Mouse (Mus musculus): ENCODE results near the gene 1110017D15Rik. TPM values are rescaled to one million over a fixed set of nuclear protein-coding genes. Genes with fewer than 3 reads are reported as not detected.

Gene 1110017D15Rik
- polyA plus RNA-seq (2015; fragmentation: Nextera tagmentation; extraction: Ambion mirVana): 0.37 and 0.57 TPM in 2 replicates

DNA sequence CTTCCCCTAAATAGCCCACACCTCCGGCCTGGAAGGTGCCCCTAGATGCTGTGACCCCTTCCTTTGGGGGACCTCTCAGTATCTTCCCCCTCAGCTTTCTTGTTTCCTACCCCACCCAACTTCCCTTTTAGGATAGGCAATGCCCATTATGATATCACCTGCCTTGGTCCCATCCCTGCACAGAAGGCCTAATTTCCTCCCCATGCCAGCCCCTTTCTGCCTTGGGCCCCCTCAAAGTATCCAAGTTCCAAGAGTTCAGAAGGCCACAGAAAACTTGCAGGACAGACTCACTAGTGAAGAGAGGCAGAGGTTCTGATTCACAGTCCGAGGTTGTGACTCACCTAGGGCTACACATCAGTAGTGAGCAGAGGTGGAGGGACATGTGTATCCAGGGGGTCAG, at the start of gene 1110017D15Rik:
1110017D15Rik (minus strand) TSS at position 101 of the 400 bp plus-strand sequence.
- Histone ChIP-seq H3K9me3 (ENCODE audit: low read length) (no peaks in the 10 kb centered on the region), H3K36me3 (ENCODE audit: insufficient read depth, low read length) (no peaks in the 10 kb centered on the region), H3K4me1 (ENCODE audit: insufficient read depth, low read length) (peaks cover 3% of the 10 kb centered on the region; the same call in 1 of the 2 replicates), H3K4me3 (ENCODE audit: low read length) (no peak within 1 kb of the TSS), H3K4me2 (replicated peaks; ENCODE audit: low read depth, low read length) (no peak within 1 kb of the TSS), H3K9ac (replicated peaks; ENCODE audit: low read length) (no peak within 1 kb of the TSS), H3K27me3 (ENCODE audit: insufficient read depth, low read length) (peaks cover 4% of the 10 kb centered on the region), H3K27ac (ENCODE audit: low read length) (no peak within 1 kb of the TSS)
- WGBS: 88% methylated on average over 2 of the region's 2 CpGs
- no peak for ATAC-seq (ENCODE audit: low FRiP score, low TSS enrichment)

DNA sequence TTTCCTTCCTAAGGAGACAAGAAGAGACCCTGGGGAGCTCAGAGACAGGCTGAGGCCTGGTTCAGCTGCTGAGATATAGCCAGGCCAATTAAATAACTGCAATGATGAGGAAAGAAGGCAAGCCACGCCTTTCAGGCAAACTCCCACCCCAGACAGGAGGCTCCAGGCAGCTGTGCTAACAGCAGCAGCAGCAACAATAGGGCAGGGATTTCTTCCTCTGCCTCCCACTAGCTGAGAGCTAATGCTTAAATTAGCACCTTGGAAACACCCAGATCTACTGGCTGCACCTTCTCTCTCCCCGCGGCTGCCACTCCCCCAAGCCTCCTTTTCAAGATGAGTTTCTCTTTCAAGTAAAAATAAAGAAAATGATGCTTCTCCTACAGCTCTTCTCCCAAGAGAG, 49.0 kb upstream of the 1110017D15Rik start:
- H3K9ac ChIP-seq (replicated peaks; ENCODE audit: low read length): no peak overlapping the region
- H3K27ac ChIP-seq (ENCODE audit: low read length): no peak overlapping the region
- no peak for ATAC-seq (ENCODE audit: low FRiP score, low TSS enrichment)
- H3K4me2 ChIP-seq (replicated peaks; ENCODE audit: low read depth, low read length): no peak overlapping the region
- peaks cover 25% of the 10 kb centered on the region for H3K4me1 ChIP-seq (ENCODE audit: insufficient read depth, low read length)
- H3K36me3 ChIP-seq (ENCODE audit: insufficient read depth, low read length): no peaks in the 10 kb centered on the region
- 6% methylated on average over 3 of the region's 3 CpGs for WGBS
- H3K27me3 ChIP-seq (ENCODE audit: insufficient read depth, low read length): peaks cover 9% of the 10 kb centered on the region; the same call in 1 of the 2 replicates
- H3K4me3 ChIP-seq (ENCODE audit: low read length): no peak overlapping the region
- H3K9me3 ChIP-seq (ENCODE audit: low read length): no peaks in the 10 kb centered on the region

DNA sequence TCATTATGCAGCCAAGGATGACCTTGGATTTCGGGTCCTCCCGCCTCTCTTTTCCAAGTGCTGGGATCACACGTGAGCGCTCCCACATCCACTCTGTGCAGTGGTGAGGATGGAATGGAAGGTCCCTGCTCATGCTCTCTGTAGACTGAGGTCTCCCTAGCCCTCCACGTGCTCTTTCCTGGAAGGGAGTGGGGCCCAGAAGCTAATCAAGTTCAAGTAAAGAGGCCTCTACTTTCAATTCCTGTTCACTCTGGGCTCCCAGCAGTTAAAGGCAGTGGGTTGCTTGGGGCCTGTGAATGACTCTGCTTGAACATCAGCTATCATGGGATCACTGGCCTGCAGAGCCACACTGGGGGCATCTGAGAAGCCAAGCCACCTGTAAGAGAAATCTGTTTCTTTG, 46.2 kb upstream of the 1110017D15Rik start:
- Histone ChIP-seq H3K9ac (replicated peaks; ENCODE audit: low read length) (no peak overlapping the region), H3K4me3 (ENCODE audit: low read length) (no peak overlapping the region), H3K4me1 (ENCODE audit: insufficient read depth, low read length) (peaks cover 15% of the 10 kb centered on the region), H3K27ac (ENCODE audit: low read length) (no peak overlapping the region), H3K4me2 (replicated peaks; ENCODE audit: low read depth, low read length) (no peak overlapping the region), H3K9me3 (ENCODE audit: low read length) (no peaks in the 10 kb centered on the region), H3K36me3 (ENCODE audit: insufficient read depth, low read length) (no peaks in the 10 kb centered on the region), H3K27me3 (ENCODE audit: insufficient read depth, low read length) (peaks cover 9% of the 10 kb centered on the region; the same call in 1 of the 2 replicates)
- 82% methylated on average over 5 of the region's 5 CpGs for WGBS
- ATAC-seq (ENCODE audit: low FRiP score, low TSS enrichment): no peak

DNA sequence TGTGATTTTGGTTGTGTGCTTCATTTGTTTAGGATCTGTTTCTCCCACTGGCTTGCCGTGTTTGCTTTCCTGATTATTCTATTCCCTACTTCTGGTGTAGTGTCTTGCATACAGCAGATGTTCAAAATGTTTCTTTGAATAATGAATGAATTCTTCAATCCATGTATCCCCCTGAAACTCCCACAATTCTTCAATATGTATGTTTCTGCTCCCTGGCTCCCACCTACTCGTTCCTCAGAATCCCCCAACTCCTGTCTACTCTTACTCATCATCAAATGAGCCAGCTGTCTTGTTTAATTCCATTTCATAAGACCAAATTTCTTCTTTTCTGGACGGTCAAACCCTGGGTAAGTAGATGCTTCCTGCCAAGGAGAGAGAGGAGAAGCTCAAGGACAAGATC, 40.0 kb upstream of the 1110017D15Rik start:
- peaks cover 5% of the 10 kb centered on the region; the same call in 1 of the 2 replicates for H3K4me1 ChIP-seq (ENCODE audit: insufficient read depth, low read length)
- H3K36me3 ChIP-seq (ENCODE audit: insufficient read depth, low read length): no peaks in the 10 kb centered on the region
- H3K4me2 ChIP-seq (replicated peaks; ENCODE audit: low read depth, low read length): no peak overlapping the region
- H3K27ac ChIP-seq (ENCODE audit: low read length): no peak overlapping the region
- H3K4me3 ChIP-seq (ENCODE audit: low read length): no peak overlapping the region
- 71% methylated on average over 3 of the region's 3 CpGs for WGBS
- no peaks in the 10 kb centered on the region for H3K27me3 ChIP-seq (ENCODE audit: insufficient read depth, low read length)
- no peak overlapping the region for H3K9ac ChIP-seq (replicated peaks; ENCODE audit: low read length)
- no peaks in the 10 kb centered on the region for H3K9me3 ChIP-seq (ENCODE audit: low read length)
- ATAC-seq (ENCODE audit: low FRiP score, low TSS enrichment): no peak

DNA sequence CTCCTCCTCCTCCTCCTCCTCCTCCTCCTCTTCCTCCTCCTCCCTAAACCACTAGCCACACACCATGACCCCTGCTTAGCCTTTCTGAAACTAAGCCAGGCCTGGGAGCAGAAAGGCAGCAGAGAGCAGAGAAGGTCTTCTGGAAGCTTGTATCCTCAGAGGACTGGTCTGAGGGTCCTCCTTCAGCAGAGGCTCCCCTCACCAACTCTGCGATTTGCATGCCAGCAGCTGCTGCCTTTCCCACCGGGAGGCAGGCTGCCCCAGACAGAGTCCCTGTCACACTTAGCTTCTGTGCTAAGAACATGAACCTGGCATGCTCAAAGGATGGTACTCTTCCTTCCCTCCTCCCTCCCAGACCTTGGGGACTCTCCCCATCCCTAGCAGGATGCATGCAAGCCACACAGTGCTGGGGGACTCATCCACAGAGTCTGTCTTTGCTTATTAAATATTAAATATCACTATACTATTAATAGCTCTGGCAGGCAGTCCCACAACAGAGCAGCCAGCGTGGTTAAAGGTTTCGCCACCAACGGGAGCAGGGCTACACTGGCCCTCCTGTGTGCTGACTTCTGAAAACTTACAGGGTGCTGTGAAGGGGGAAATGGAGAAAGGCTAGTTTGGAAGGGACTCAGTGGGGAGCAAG, 39.3 kb upstream of the 1110017D15Rik start:
- no peak overlapping the region for H3K4me3 ChIP-seq (ENCODE audit: low read length)
- 52% methylated on average over 5 of the region's 5 CpGs for whole genome bisulfite sequencing
- H3K4me2 ChIP-seq (replicated peaks; ENCODE audit: low read depth, low read length): no peak overlapping the region

DNA sequence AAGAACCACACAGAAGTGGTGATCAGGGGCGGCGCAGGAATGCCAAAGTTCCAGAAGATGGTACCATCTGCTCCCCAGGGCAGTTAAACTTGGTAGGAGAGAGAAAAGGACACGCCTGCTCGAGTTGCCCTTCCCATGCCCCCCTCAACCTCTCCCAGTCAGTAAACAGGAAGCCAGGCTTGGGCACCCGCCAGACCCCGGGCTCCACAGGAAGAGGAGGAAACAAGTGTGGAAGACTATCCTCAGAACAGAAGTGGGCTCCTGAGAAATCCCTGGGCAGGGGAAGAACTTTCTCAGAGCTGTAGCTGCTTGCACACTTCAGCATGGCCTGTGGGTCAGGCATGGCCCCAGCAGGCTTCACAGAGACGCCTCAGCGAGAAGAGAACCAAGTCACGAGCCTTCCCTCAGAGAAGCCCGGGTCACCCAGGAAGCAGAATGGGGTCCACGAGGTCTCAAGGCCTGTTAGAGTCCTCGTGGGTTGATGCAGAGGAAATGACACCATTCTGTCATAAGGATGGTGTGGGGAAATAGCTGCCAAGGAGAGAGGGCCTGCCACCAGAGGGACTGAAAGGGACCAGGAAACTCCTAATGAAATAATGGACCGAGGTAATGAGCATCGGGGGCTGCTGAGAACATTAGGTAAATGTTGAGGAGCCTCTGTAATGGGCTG, 38.0 kb upstream of the 1110017D15Rik start:
- WGBS: 51% methylated on average over 14 of the region's 14 CpGs
- Histone ChIP-seq H3K9me3 (ENCODE audit: low read length) (no peaks in the 10 kb centered on the region), H3K9ac (replicated peaks; ENCODE audit: low read length) (no peak overlapping the region; the same call in 1 of the 2 replicates), H3K27me3 (ENCODE audit: insufficient read depth, low read length) (no peaks in the 10 kb centered on the region), H3K4me2 (replicated peaks; ENCODE audit: low read depth, low read length) (no peak overlapping the region), H3K4me1 (ENCODE audit: insufficient read depth, low read length) (peaks cover 5% of the 10 kb centered on the region; the same call in 1 of the 2 replicates), H3K4me3 (ENCODE audit: low read length) (no peak overlapping the region), H3K36me3 (ENCODE audit: insufficient read depth, low read length) (no peaks in the 10 kb centered on the region), H3K27ac (ENCODE audit: low read length) (peak overlapping the region; percentile 81)
- 0 out of 2 replicates have a peak, but pooled peaks have one; percentile 12 for ATAC-seq (ENCODE audit: low FRiP score, low TSS enrichment)

More for the DNA sequence above, 39.3 kb upstream of the 1110017D15Rik start:
- Histone ChIP-seq H3K4me1 (ENCODE audit: insufficient read depth, low read length) (peaks cover 5% of the 10 kb centered on the region; the same call in 1 of the 2 replicates), H3K27me3 (ENCODE audit: insufficient read depth, low read length) (no peaks in the 10 kb centered on the region), H3K9me3 (ENCODE audit: low read length) (no peaks in the 10 kb centered on the region), H3K9ac (replicated peaks; ENCODE audit: low read length) (no peak overlapping the region), H3K36me3 (ENCODE audit: insufficient read depth, low read length) (no peaks in the 10 kb centered on the region), H3K27ac (ENCODE audit: low read length) (no peak overlapping the region)
- ATAC-seq (ENCODE audit: low FRiP score, low TSS enrichment): no peak

DNA sequence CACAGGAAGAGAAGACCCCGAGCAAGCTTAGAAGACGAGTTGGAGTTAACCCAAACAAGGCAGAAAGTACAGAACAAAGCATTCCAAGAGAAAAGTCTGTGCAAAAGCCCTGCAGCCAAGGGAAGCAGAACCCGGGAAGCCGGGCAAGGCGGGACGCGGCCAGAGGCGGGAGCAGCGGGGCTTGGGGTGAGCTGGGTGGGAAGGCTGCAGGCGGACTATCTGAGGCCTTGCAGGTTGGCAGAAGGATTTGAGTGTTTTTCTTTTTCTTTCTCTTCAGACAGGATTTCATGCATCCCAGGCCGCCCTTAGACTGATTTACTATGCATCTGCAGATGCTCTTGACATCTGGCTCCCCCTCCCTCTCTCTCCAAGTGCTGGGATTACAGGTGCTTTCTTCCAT, 36.0 kb upstream of the 1110017D15Rik start:
- Histone ChIP-seq H3K9ac (replicated peaks; ENCODE audit: low read length) (no peak overlapping the region), H3K4me3 (ENCODE audit: low read length) (no peak overlapping the region), H3K9me3 (ENCODE audit: low read length) (no peaks in the 10 kb centered on the region), H3K27ac (ENCODE audit: low read length) (no peak overlapping the region), H3K27me3 (ENCODE audit: insufficient read depth, low read length) (no peaks in the 10 kb centered on the region), H3K36me3 (ENCODE audit: insufficient read depth, low read length) (no peaks in the 10 kb centered on the region), H3K4me2 (replicated peaks; ENCODE audit: low read depth, low read length) (no peak overlapping the region), H3K4me1 (ENCODE audit: insufficient read depth, low read length) (peaks cover 5% of the 10 kb centered on the region; the same call in 1 of the 2 replicates)
- WGBS: 71% methylated on average over 11 of the region's 11 CpGs
- ATAC-seq (ENCODE audit: low FRiP score, low TSS enrichment): no peak

DNA sequence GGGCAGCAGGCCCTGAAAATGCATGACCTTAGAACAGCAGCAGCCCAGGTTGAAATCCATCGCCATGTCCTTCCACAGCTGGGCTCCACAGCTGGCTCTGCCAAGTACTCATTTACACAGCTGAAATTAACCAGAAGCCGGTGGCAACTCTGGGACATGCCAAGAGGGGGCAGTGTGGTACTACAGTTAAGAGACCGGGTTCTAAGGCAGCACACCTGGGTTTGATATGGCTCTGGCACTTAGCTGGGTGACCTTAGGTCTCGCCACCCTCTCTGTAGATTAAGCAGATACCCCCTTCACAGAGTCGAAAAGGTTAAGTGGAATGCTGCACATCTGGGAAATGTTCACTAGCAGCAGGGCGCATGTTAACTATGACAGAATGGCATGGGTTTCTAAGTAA, 35.4 kb upstream of the 1110017D15Rik start:
- Histone ChIP-seq H3K4me1 (ENCODE audit: insufficient read depth, low read length) (peaks cover 5% of the 10 kb centered on the region; the same call in 1 of the 2 replicates), H3K9me3 (ENCODE audit: low read length) (no peaks in the 10 kb centered on the region), H3K27me3 (ENCODE audit: insufficient read depth, low read length) (no peaks in the 10 kb centered on the region), H3K4me3 (ENCODE audit: low read length) (no peak overlapping the region), H3K27ac (ENCODE audit: low read length) (no peak overlapping the region), H3K4me2 (replicated peaks; ENCODE audit: low read depth, low read length) (no peak overlapping the region), H3K9ac (replicated peaks; ENCODE audit: low read length) (no peak overlapping the region), H3K36me3 (ENCODE audit: insufficient read depth, low read length) (no peaks in the 10 kb centered on the region)
- ATAC-seq (ENCODE audit: low FRiP score, low TSS enrichment): no peak
- whole genome bisulfite sequencing: 33% methylated on average over 6 of the region's 6 CpGs

DNA sequence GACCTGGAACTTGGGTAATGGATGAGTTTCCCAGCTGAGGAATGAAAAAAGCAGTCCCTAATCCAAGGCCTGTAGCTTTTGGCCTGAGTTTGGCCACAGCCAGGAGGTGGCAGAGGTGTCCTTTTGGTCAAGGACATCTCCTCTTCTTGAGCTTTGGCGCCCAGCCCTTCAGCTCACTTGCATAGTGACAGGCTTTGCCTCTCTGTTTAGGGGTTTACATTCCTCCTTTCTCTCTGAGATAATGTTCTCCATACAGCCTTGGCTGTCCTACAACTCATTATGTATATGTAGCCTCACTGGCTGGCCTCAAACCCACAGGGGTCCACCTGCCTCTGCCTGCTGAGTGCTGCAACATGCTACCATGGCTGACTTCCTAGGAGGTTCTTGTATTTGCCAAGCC, 30.0 kb upstream of the 1110017D15Rik start:
- no peak for ATAC-seq (ENCODE audit: low FRiP score, low TSS enrichment)
- no peak overlapping the region for H3K4me2 ChIP-seq (replicated peaks; ENCODE audit: low read depth, low read length)
- H3K9me3 ChIP-seq (ENCODE audit: low read length): no peaks in the 10 kb centered on the region
- no peak overlapping the region for H3K4me3 ChIP-seq (ENCODE audit: low read length)
- no peak overlapping the region for H3K27ac ChIP-seq (ENCODE audit: low read length)
- H3K36me3 ChIP-seq (ENCODE audit: insufficient read depth, low read length): no peaks in the 10 kb centered on the region
- 73% methylated on average over 1 of the region's 1 CpGs for WGBS
- no peak overlapping the region for H3K9ac ChIP-seq (replicated peaks; ENCODE audit: low read length)
- H3K4me1 ChIP-seq (ENCODE audit: insufficient read depth, low read length): no peaks in the 10 kb centered on the region
- H3K27me3 ChIP-seq (ENCODE audit: insufficient read depth, low read length): no peaks in the 10 kb centered on the region

DNA sequence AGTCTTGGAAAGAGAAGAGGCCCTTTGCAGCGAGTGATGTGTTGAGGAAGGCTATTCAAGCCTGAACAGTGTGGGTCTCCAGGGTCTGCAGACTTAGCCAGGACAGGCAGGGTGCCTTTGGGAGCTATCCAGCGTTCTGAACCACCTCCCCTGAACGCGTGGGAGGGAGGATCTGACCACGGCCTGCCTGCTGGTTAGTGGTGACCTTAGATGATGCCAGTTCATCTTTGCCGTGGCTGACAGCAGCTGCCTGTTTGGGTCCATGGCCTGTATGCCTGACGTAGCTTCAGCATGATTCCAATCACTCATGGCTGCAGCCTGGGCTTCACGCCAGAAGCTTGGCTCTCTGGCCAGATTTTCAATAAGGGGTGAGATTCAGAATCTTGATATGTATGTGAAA, 28.9 kb upstream of the 1110017D15Rik start:
- H3K4me1 ChIP-seq (ENCODE audit: insufficient read depth, low read length): no peaks in the 10 kb centered on the region
- H3K9ac ChIP-seq (replicated peaks; ENCODE audit: low read length): no peak overlapping the region
- WGBS: 12% methylated on average over 8 of the region's 8 CpGs
- H3K4me3 ChIP-seq (ENCODE audit: low read length): no peak overlapping the region
- H3K36me3 ChIP-seq (ENCODE audit: insufficient read depth, low read length): no peaks in the 10 kb centered on the region
- no peaks in the 10 kb centered on the region for H3K9me3 ChIP-seq (ENCODE audit: low read length)
- peak; percentile 59; the same call in 1 of the 2 replicates for ATAC-seq (ENCODE audit: low FRiP score, low TSS enrichment)
- no peaks in the 10 kb centered on the region for H3K27me3 ChIP-seq (ENCODE audit: insufficient read depth, low read length)
- no peak overlapping the region for H3K27ac ChIP-seq (ENCODE audit: low read length)
- H3K4me2 ChIP-seq (replicated peaks; ENCODE audit: low read depth, low read length): no peak overlapping the region
